Mouse (Mus musculus): ENCODE data around the gene Mcfd2. TPM values are rescaled to one million over a fixed set of nuclear protein-coding genes. Genes with fewer than 3 reads are reported as not detected.

Gene Mcfd2
- total and polyA plus RNA-seq, 2 experiments from 2014 or later = 35.0 to 40.7 TPM

DNA sequence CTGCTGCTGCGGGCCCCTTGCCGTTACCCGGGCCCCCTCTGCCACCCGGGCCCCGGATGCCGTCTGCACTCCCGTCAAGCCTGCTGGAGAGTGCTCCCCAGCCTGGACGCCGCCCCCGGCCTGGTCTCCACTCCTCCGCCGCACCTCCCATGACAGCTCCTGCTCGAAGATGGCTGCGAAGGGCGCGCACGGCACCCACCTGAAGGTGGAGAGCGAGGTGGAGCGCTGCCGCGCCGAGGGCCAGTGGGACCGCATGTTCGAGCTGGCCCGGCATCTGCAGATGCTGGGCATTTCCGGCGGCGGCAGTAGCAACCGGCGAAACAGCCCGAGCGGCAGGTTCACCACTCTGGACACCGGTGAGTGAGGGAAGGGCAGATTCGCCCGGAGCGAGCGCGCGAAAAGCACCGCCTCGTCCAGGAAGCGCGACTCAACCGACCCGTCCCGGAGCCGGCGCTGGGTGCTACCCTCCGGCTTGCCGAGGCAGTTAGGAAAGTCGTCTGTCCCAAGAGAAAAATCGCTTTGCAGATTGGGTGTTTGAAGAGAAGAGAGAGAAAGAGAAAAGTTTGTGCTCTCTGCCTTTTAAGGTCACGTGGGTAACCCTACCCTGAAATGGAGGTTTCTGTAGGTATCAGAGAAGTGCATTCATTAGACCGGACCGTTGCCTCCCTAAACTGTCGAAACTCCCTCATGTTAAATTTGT is 17.5 kb upstream of the Mcfd2 start:
- no peaks in the 10 kb centered on the region for H3K36me3 ChIP-seq (ENCODE audit: insufficient read depth)
- peak overlapping the region; percentile 67 for H3K4me3 ChIP-seq (ENCODE audit: low read depth, low read length)
- ATAC-seq (no peak; the same call in 1 of the 2 replicates), DNase-seq (no peak)
- H3K9me3 ChIP-seq (ENCODE audit: low read length) = no peaks in the 10 kb centered on the region
- TF ChIP-seq CTCF (IDR thresholded peaks at IDR 0.05; ENCODE audit: low read depth) = no peak; the same call in 1 of the 2 replicates
- peak overlapping the region; percentile 40; the same call in 1 of the 2 replicates for H3K27ac ChIP-seq (ENCODE audit: low read depth, low read length)
- peak overlapping the region; percentile 93 for H3K4me2 ChIP-seq (ENCODE audit: low read depth)
- peaks cover 10% of the 10 kb centered on the region; the same call in 1 of the 2 replicates for H3K27me3 ChIP-seq (ENCODE audit: insufficient read depth, low read length)
- WGBS = 1% methylated on average over 56 of the region's 56 CpGs
- peak overlapping the region; percentile 72 for H3K9ac ChIP-seq
- H3K4me1 ChIP-seq (ENCODE audit: insufficient read depth) = 0 out of 2 replicates have a peak, but pooled peaks cover 6% of the 10 kb centered on the region

GRCm38 (mm10) chr17:87282706-87283053 is 16.9 kb upstream of the Mcfd2 start, which contains the start of gene Ttc7:
Ttc7 (plus strand) TSS chr17:87282886.
- Histone ChIP-seq H3K4me1 (ENCODE audit: insufficient read depth) (0 out of 2 replicates have a peak, but pooled peaks cover 6% of the 10 kb centered on the region), H3K4me3 (ENCODE audit: low read depth, low read length) (peak within 1 kb of the TSS; percentile 67), H3K9ac (peak within 1 kb of the TSS; percentile 72), H3K4me2 (ENCODE audit: low read depth) (peak within 1 kb of the TSS; percentile 93), H3K9me3 (ENCODE audit: low read length) (no peaks in the 10 kb centered on the region), H3K27me3 (ENCODE audit: insufficient read depth, low read length) (peaks cover 10% of the 10 kb centered on the region; the same call in 1 of the 2 replicates), H3K36me3 (ENCODE audit: insufficient read depth) (no peaks in the 10 kb centered on the region), H3K27ac (ENCODE audit: low read depth, low read length) (peak within 1 kb of the TSS; percentile 59)
- WGBS = under 1% methylated on average over 32 of the region's 38 CpGs
- ATAC-seq (peak; percentile 94), DNase-seq (peak; percentile 90)
- TF ChIP-seq CTCF (IDR thresholded peaks at IDR 0.05; ENCODE audit: low read depth) = no peak

- no peaks in the 10 kb centered on the region for H3K9me3 ChIP-seq (ENCODE audit: low read length)
- under 1% methylated on average over 44 of the region's 44 CpGs for WGBS
- no peaks in the 10 kb centered on the region for H3K36me3 ChIP-seq (ENCODE audit: insufficient read depth)
- H3K4me2 ChIP-seq (ENCODE audit: low read depth) = peak overlapping the region; percentile 93
- peak overlapping the region; percentile 72 for H3K9ac ChIP-seq
- ATAC-seq (peak; percentile 69), DNase-seq (peak; percentile 62)
- no peak for TF ChIP-seq CTCF (IDR thresholded peaks at IDR 0.05; ENCODE audit: low read depth)
- H3K27ac ChIP-seq (ENCODE audit: low read depth, low read length) = peak overlapping the region; percentile 59; the same call in 1 of the 2 replicates
- H3K27me3 ChIP-seq (ENCODE audit: insufficient read depth, low read length) = peaks cover 10% of the 10 kb centered on the region; the same call in 1 of the 2 replicates
- 0 out of 2 replicates have a peak, but pooled peaks cover 6% of the 10 kb centered on the region for H3K4me1 ChIP-seq (ENCODE audit: insufficient read depth)
- peak overlapping the region; percentile 67 for H3K4me3 ChIP-seq (ENCODE audit: low read depth, low read length)
Observed at GRCm38 (mm10) chr17:87282007-87282705, 16.4 kb upstream of the Mcfd2 start.

- H3K4me2 ChIP-seq (ENCODE audit: low read depth) = no peak overlapping the region
- no peak for DNase-seq
- no peaks in the 10 kb centered on the region for H3K4me1 ChIP-seq (ENCODE audit: insufficient read depth)
- no peak overlapping the region for H3K9ac ChIP-seq
- no peaks in the 10 kb centered on the region for H3K36me3 ChIP-seq (ENCODE audit: insufficient read depth)
- WGBS = 53% methylated on average over 15 of the region's 15 CpGs
- ATAC-seq = no peak
- no peaks in the 10 kb centered on the region for H3K27me3 ChIP-seq (ENCODE audit: insufficient read depth, low read length)
- no peak overlapping the region for H3K27ac ChIP-seq (ENCODE audit: low read depth, low read length)
- H3K9me3 ChIP-seq (ENCODE audit: low read length) = no peaks in the 10 kb centered on the region
- H3K4me3 ChIP-seq (ENCODE audit: low read depth, low read length) = no peak overlapping the region
- TF ChIP-seq CTCF (IDR thresholded peaks at IDR 0.05; ENCODE audit: low read depth) = no peak
Observed at GRCm38 (mm10) chr17:87275363-87276341, 9.9 kb upstream of the Mcfd2 start.

GRCm38 (mm10) chr17:87269454-87269853 is 3.7 kb upstream of the Mcfd2 start:
- TF ChIP-seq CTCF (IDR thresholded peaks at IDR 0.05; ENCODE audit: low read depth) = no peak
- WGBS = 29% methylated on average over 6 of the region's 6 CpGs

More at GRCm38 (mm10) chr17:87269454-87269853, 3.7 kb upstream of the Mcfd2 start:
- Histone ChIP-seq H3K9ac (no peak overlapping the region), H3K27me3 (ENCODE audit: insufficient read depth, low read length) (no peaks in the 10 kb centered on the region), H3K36me3 (ENCODE audit: insufficient read depth) (no peaks in the 10 kb centered on the region), H3K4me3 (ENCODE audit: low read depth, low read length) (no peak overlapping the region), H3K27ac (ENCODE audit: low read depth, low read length) (no peak overlapping the region), H3K4me2 (ENCODE audit: low read depth) (no peak overlapping the region), H3K4me1 (ENCODE audit: insufficient read depth) (peaks cover 20% of the 10 kb centered on the region), H3K9me3 (ENCODE audit: low read length) (no peaks in the 10 kb centered on the region)
- ATAC-seq = peak; percentile 62
- DNase-seq = peak; percentile 70

Measured in forebrain, postnatal 0 days (tissue).